Mouse (Mus musculus): Measurements from ENCODE around the gene Rpsa. TPM values are rescaled to one million over a fixed set of nuclear protein-coding genes. Genes with fewer than 3 reads are reported as not detected.

The Rpsa gene
- polyA plus RNA-seq (2014; fragmentation: Nextera tagmentation; extraction: Ambion mirVana) = 1,998 and 2,049 TPM in 2 replicates

DNA sequence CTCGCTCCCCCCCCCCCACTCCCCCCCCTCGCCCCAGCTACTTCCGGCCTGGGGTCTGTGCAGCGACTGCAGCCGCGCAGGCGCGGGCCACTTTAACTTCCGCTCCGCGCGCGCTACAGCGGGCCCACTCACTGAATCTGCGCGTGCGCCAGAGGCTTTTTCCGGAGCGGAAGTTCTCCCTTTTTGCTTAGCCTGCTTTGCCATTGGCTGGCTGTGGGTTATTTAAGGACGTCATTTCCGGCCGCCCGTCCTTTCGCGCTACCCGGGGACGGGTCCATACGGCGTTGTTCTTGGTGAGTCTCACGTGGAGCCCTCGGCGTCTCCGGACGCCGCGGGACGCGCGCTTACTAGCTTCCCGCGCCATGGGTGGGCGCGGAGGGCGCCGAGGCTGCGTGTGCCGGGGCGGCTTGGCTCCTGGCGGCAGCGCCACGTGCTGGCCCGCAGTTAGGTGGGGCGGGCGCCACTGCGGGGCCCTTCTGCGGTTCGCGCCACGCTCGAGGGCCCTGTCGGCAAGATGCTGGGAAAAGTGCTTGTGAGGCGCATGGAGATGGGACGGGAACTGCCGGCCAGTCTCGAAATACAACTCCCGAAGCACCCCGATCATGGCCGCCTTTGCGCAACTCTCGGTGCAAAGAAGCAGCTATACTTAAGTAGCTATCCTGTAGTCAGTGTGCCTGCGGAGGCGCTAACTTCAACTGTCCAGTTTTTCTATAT lies at the start of gene Rpsa:
TSS of gene Rpsa (plus strand) at position 152 of the 714 bp plus-strand sequence.
- Histone ChIP-seq H3K36me3 (ENCODE audit: control insufficient read depth, insufficient read depth, low read length) (peaks cover 57% of the 10 kb centered on the region), H3K4me3 (ENCODE audit: low read depth, low read length) (peak within 1 kb of the TSS; percentile 90), H3K9me3 (ENCODE audit: control insufficient read depth, low read length) (no peaks in the 10 kb centered on the region), H3K27ac (replicated peaks; ENCODE audit: low read depth, low read length) (peak within 1 kb of the TSS; percentile 86), H3K27me3 (replicated peaks; ENCODE audit: control insufficient read depth, insufficient read depth, low read length) (no peaks in the 10 kb centered on the region), H3K4me2 (ENCODE audit: low read depth, low read length) (peak within 1 kb of the TSS; percentile 81), H3K9ac (ENCODE audit: low read depth, low read length) (peak within 1 kb of the TSS; percentile 99), H3K4me1 (ENCODE audit: control insufficient read depth, insufficient read depth, low read length) (peaks cover 10% of the 10 kb centered on the region)
- ATAC-seq (ENCODE audit: low read depth) (peak; percentile 98), DNase-seq (ENCODE audit: low spot score) (peak; percentile 99)
- under 1% methylated on average over 68 of the region's 72 CpGs for WGBS

DNA sequence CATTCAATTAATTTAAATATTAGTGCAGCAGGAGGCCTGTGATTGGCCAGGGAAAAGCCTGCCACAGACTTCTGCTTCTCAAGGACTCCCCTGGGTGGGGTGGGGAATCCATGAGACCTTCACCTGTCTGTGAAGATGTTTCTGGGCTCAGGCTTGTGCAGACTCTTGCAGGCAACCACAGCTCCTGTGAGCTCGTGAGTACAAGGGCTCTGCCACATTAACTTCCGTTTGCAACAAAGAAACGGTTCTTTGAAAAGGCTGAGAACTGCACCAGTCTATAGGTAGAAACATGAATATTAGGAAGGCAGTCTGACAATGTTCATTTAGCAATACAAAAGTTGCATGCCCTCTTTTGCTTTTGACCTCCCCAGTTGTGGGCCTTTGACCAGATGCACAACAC lies 49.2 kb upstream of the Rpsa start:
- no peak for DNase-seq (ENCODE audit: low spot score)
- Histone ChIP-seq H3K36me3 (ENCODE audit: control insufficient read depth, insufficient read depth, low read length) (no peaks in the 10 kb centered on the region), H3K4me3 (ENCODE audit: low read depth, low read length) (no peak overlapping the region), H3K9me3 (ENCODE audit: control insufficient read depth, low read length) (no peaks in the 10 kb centered on the region), H3K27me3 (replicated peaks; ENCODE audit: control insufficient read depth, insufficient read depth, low read length) (no peaks in the 10 kb centered on the region), H3K9ac (ENCODE audit: low read depth, low read length) (no peak overlapping the region), H3K4me2 (ENCODE audit: low read depth, low read length) (no peak overlapping the region), H3K27ac (replicated peaks; ENCODE audit: low read depth, low read length) (no peak overlapping the region), H3K4me1 (ENCODE audit: control insufficient read depth, insufficient read depth, low read length) (no peaks in the 10 kb centered on the region)
- no peak for ATAC-seq (ENCODE audit: low read depth)
- 70% methylated on average over 3 of the region's 3 CpGs for WGBS

- no peak overlapping the region for H3K9ac ChIP-seq (ENCODE audit: low read depth, low read length)
- H3K4me1 ChIP-seq (ENCODE audit: control insufficient read depth, insufficient read depth, low read length) = no peaks in the 10 kb centered on the region
- 74% methylated on average over 7 of the region's 7 CpGs for WGBS
- no peak overlapping the region for H3K4me2 ChIP-seq (ENCODE audit: low read depth, low read length)
- H3K27ac ChIP-seq (replicated peaks; ENCODE audit: low read depth, low read length) = no peak overlapping the region
- H3K4me3 ChIP-seq (ENCODE audit: low read depth, low read length) = no peak overlapping the region
- DNase-seq (ENCODE audit: low spot score) (no peak), ATAC-seq (ENCODE audit: low read depth) (no peak)
- no peaks in the 10 kb centered on the region for H3K36me3 ChIP-seq (ENCODE audit: control insufficient read depth, insufficient read depth, low read length)
- no peaks in the 10 kb centered on the region for H3K9me3 ChIP-seq (ENCODE audit: control insufficient read depth, low read length)
- H3K27me3 ChIP-seq (replicated peaks; ENCODE audit: control insufficient read depth, insufficient read depth, low read length) = no peaks in the 10 kb centered on the region
Measured at GRCm38 (mm10) chr9:120079901-120080300, 47.6 kb upstream of the Rpsa start.

DNA sequence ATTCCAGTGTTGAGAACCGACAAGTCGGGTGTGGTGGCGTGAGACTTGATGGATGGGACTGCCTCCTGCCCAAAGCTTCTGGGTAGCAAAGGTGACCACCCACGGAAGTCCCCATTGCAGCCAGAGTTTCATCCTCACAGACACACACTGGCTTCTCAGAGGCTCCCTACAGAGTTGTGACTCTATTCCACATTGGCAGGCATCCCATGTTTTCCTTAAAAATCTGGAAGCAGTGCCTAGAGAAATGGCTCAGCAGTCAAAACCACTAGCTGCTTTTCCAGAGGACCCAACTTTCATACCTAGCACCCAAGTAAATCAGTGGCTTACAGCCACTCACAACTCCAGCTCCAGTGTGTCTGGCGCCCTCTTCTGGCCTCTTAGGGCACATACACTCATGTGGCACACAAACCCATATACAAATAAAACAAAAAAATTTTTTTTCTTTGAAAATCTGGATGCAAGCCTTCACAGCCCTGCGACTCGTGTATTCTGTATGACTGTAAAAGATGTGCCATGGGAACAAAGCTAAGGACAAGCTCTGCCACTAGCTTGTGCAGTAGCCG lies 46.9 kb upstream of the Rpsa start:
- no peak for ATAC-seq (ENCODE audit: low read depth)
- no peaks in the 10 kb centered on the region for H3K27me3 ChIP-seq (replicated peaks; ENCODE audit: control insufficient read depth, insufficient read depth, low read length)
- DNase-seq (ENCODE audit: low spot score) = peak; percentile 10
- no peak overlapping the region for H3K4me3 ChIP-seq (ENCODE audit: low read depth, low read length)
- no peak overlapping the region for H3K9ac ChIP-seq (ENCODE audit: low read depth, low read length)
- 83% methylated on average over 8 of the region's 8 CpGs for WGBS
- H3K4me1 ChIP-seq (ENCODE audit: control insufficient read depth, insufficient read depth, low read length) = no peaks in the 10 kb centered on the region
- no peak overlapping the region for H3K4me2 ChIP-seq (ENCODE audit: low read depth, low read length)
- H3K27ac ChIP-seq (replicated peaks; ENCODE audit: low read depth, low read length) = no peak overlapping the region
- H3K36me3 ChIP-seq (ENCODE audit: control insufficient read depth, insufficient read depth, low read length) = no peaks in the 10 kb centered on the region
- no peaks in the 10 kb centered on the region for H3K9me3 ChIP-seq (ENCODE audit: control insufficient read depth, low read length)

- H3K27ac ChIP-seq (replicated peaks; ENCODE audit: low read depth, low read length) = no peak overlapping the region
- no peak overlapping the region for H3K4me2 ChIP-seq (ENCODE audit: low read depth, low read length)
- no peaks in the 10 kb centered on the region for H3K4me1 ChIP-seq (ENCODE audit: control insufficient read depth, insufficient read depth, low read length)
- no peak overlapping the region for H3K4me3 ChIP-seq (ENCODE audit: low read depth, low read length)
- H3K9me3 ChIP-seq (ENCODE audit: control insufficient read depth, low read length) = no peaks in the 10 kb centered on the region
- DNase-seq (ENCODE audit: low spot score) = no peak
- no peak overlapping the region for H3K9ac ChIP-seq (ENCODE audit: low read depth, low read length)
- no peak for ATAC-seq (ENCODE audit: low read depth)
- 68% methylated on average over 6 of the region's 6 CpGs for WGBS
- H3K27me3 ChIP-seq (replicated peaks; ENCODE audit: control insufficient read depth, insufficient read depth, low read length) = no peaks in the 10 kb centered on the region
- no peaks in the 10 kb centered on the region for H3K36me3 ChIP-seq (ENCODE audit: control insufficient read depth, insufficient read depth, low read length)
Measured at GRCm38 (mm10) chr9:120081247-120081646, 46.2 kb upstream of the Rpsa start.

GRCm38 (mm10) chr9:120081967-120082366 lies 45.5 kb upstream of the Rpsa start:
- Histone ChIP-seq H3K4me3 (ENCODE audit: low read depth, low read length) (no peak overlapping the region), H3K4me2 (ENCODE audit: low read depth, low read length) (no peak overlapping the region), H3K9me3 (ENCODE audit: control insufficient read depth, low read length) (no peaks in the 10 kb centered on the region), H3K36me3 (ENCODE audit: control insufficient read depth, insufficient read depth, low read length) (no peaks in the 10 kb centered on the region), H3K27ac (replicated peaks; ENCODE audit: low read depth, low read length) (no peak overlapping the region), H3K4me1 (ENCODE audit: control insufficient read depth, insufficient read depth, low read length) (no peaks in the 10 kb centered on the region), H3K9ac (ENCODE audit: low read depth, low read length) (no peak overlapping the region), H3K27me3 (replicated peaks; ENCODE audit: control insufficient read depth, insufficient read depth, low read length) (no peaks in the 10 kb centered on the region)
- DNase-seq (ENCODE audit: low spot score) (no peak), ATAC-seq (ENCODE audit: low read depth) (no peak)
- 61% methylated on average over 5 of the region's 5 CpGs for WGBS

DNA sequence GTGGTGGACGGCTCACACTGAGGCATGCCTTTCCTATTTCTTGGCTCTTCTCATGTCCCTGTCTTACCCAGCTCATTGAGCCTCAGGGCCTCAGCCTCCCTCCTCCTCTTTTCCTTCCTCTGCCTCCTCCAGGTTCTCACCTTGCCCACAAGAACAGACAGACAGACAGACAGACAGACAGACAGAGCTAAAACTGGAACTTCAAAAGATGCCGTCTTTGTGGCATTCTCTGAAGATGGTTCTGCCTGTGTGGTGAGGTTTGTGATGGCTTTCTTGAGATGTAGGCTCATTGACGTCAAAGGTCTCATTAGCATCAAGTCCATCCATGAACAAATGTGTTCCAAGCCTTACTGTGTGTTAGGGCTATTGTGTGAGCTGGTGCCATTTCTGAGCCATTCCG lies 44.8 kb upstream of the Rpsa start:
- DNase-seq (ENCODE audit: low spot score) (no peak), ATAC-seq (ENCODE audit: low read depth) (no peak)
- no peaks in the 10 kb centered on the region for H3K4me1 ChIP-seq (ENCODE audit: control insufficient read depth, insufficient read depth, low read length)
- H3K27me3 ChIP-seq (replicated peaks; ENCODE audit: control insufficient read depth, insufficient read depth, low read length) = no peaks in the 10 kb centered on the region
- 80% methylated on average over 4 of the region's 4 CpGs for WGBS
- H3K9ac ChIP-seq (ENCODE audit: low read depth, low read length) = no peak overlapping the region
- no peak overlapping the region for H3K4me2 ChIP-seq (ENCODE audit: low read depth, low read length)
- no peaks in the 10 kb centered on the region for H3K36me3 ChIP-seq (ENCODE audit: control insufficient read depth, insufficient read depth, low read length)
- H3K4me3 ChIP-seq (ENCODE audit: low read depth, low read length) = no peak overlapping the region
- H3K9me3 ChIP-seq (ENCODE audit: control insufficient read depth, low read length) = no peaks in the 10 kb centered on the region
- H3K27ac ChIP-seq (replicated peaks; ENCODE audit: low read depth, low read length) = no peak overlapping the region

- H3K4me3 ChIP-seq (ENCODE audit: low read depth, low read length) = no peak overlapping the region
- no peak for DNase-seq (ENCODE audit: low spot score)
- H3K9me3 ChIP-seq (ENCODE audit: control insufficient read depth, low read length) = no peaks in the 10 kb centered on the region
- no peak overlapping the region for H3K27ac ChIP-seq (replicated peaks; ENCODE audit: low read depth, low read length)
- 84% methylated on average over 18 of the region's 18 CpGs for WGBS
- H3K4me1 ChIP-seq (ENCODE audit: control insufficient read depth, insufficient read depth, low read length) = no peaks in the 10 kb centered on the region
- no peak for ATAC-seq (ENCODE audit: low read depth)
- H3K4me2 ChIP-seq (ENCODE audit: low read depth, low read length) = no peak overlapping the region
- H3K36me3 ChIP-seq (ENCODE audit: control insufficient read depth, insufficient read depth, low read length) = no peaks in the 10 kb centered on the region
- no peaks in the 10 kb centered on the region for H3K27me3 ChIP-seq (replicated peaks; ENCODE audit: control insufficient read depth, insufficient read depth, low read length)
- H3K9ac ChIP-seq (ENCODE audit: low read depth, low read length) = no peak overlapping the region
Measured at GRCm38 (mm10) chr9:120083158-120083894, 44.2 kb upstream of the Rpsa start.

Measured in embryonic facial prominence, embryonic 14.5 days (tissue).